Mouse (Mus musculus): Measurements from ENCODE around the gene Etnk1.
"Not testable (repeated sequence)": the region's sequence is repeated elsewhere in the genome, so short reads cannot be mapped to it uniquely, and the experiment has no call there.

- TF ChIP-seq CTCF (IDR thresholded peaks at IDR 0.05; ENCODE audit: borderline replicate concordance, insufficient read depth, low read length); POLR2A (IDR thresholded peaks at IDR 0.05; ENCODE audit: low read depth, low read length): not testable (repeated sequence)
These were observed 5.7 kb downstream of the Etnk1 start for GRCm38 (mm10) chr6:143172683-143173082.
